Mouse (Mus musculus) liver, adult 10 weeks (tissue): ENCODE data around the gene Rtl1. TPM values are rescaled to one million over a fixed set of nuclear protein-coding genes. Genes with fewer than 3 reads are reported as not detected.

Experiments used
- polyA plus RNA-seq: library from polyadenylated mRNA; stranded (reverse); fragments of 350-450 nt; fragmentation: Illumina TruSeq; extraction: RNeasy Lipid Tissue Mini Kit (QIAGEN cat#74804); gene quantifications from one replicate; pipeline ENCODE4 v1.2.3, GENCODE M21; 2014; ENCODE audit warnings: low read depth, low replicate concordance

Rtl1 gene
- polyA plus RNA-seq = not detected

DNA sequence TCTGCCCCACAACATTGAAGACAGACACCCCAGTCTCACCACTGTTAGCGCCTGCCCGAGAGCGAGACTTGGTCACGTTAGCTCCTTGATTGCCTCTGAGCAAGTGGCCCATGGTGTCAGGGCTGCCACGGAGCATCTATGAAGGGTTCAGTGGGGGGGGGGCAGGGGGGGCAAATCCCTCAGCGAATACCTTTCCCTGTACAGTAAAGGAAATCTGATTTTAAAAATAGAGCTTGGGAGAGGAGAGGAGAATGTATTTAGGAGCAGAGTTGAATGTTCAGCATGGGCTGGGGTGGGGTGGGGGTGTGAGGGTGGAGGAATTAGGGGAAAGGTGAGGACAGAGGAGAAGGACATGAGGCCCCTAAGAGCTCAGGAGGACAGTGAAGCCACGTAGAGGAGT, at the start of gene Rtl1:
Rtl1 (minus strand) TSS at position 101 of the 400 bp plus-strand sequence.

Other genes starting within 250 kb of the Rtl1 start
- not detected for gene Dlk1, start 147.5 kb downstream of the Rtl1 start, polyA plus RNA-seq